Mouse (Mus musculus) heart, adult 2 months (tissue): ENCODE measurements at regions not wholly inside any gene's neighbourhood (a gene's known extent, or its start where the extent isn't known, plus 50 kb on each side); places are given as distances from the start of the nearest gene placed in this dataset.

Experiments used
- DNase-seq, 2 experiments: peaks; one replicate each; pipeline ENCODE4 v3.0.0; 2021
- H3K27ac ChIP-seq: fragments of 200-600 bp; 2 replicates; pipeline ENCODE4 v1.8.1; 2022
- H3K27me3 ChIP-seq: fragments of 200-500 bp; 2 replicates; pipeline ENCODE4 v1.6.1; 2012; ENCODE audit warnings: mild to moderate bottlenecking, low read length, inconsistent platforms, mixed read lengths; ENCODE audit not compliant: control insufficient read depth, insufficient read depth
- H3K36me3 ChIP-seq: fragments of 200-500 bp; 2 replicates; pipeline ENCODE4 v1.6.1; 2012; ENCODE audit warnings: low read length, inconsistent platforms; ENCODE audit not compliant: control insufficient read depth, insufficient read depth
- H3K4me1 ChIP-seq: fragments of 200-500 bp; 2 replicates; pipeline ENCODE4 v1.6.1; 2011; ENCODE audit warnings: low read length; ENCODE audit not compliant: control insufficient read depth, insufficient read depth
- H3K4me3 ChIP-seq: fragments of 200-600 bp; 2 replicates; pipeline ENCODE4 v1.8.1; 2022
- H3K79me2 ChIP-seq: fragments of 200-500 bp; replicated peaks from 2 replicates; pipeline ENCODE4 v1.6.1; 2012; ENCODE audit warnings: mild to moderate bottlenecking, inconsistent platforms, low read length, moderate library complexity, mixed read lengths; ENCODE audit not compliant: control insufficient read depth, insufficient read depth
- H3K9ac ChIP-seq: fragments of 200-500 bp; 2 replicates; pipeline ENCODE4 v1.6.1; 2012; ENCODE audit warnings: low read depth, mild to moderate bottlenecking, control low read depth, inconsistent platforms, low read length, mixed read lengths
- CTCF ChIP-seq: fragments of 200-600 bp; IDR thresholded peaks from 2 replicates; pipeline ENCODE4 v1.8.1; 2022; ENCODE audit warnings: antibody characterized with exemption, mild to moderate bottlenecking, moderate library complexity
- EP300 ChIP-seq: fragments of 200-500 bp; IDR thresholded peaks from 2 replicates; pipeline ENCODE4 v1.6.1; 2011; ENCODE audit warnings: low read depth, low read length, control low read depth; ENCODE audit not compliant: insufficient read depth
- POLR2A ChIP-seq: fragments of 200-500 bp; IDR thresholded peaks from 2 replicates; pipeline ENCODE4 v1.6.1; 2011; ENCODE audit warnings: mild to moderate bottlenecking, low read depth, low read length, control low read depth; ENCODE audit not compliant: insufficient read depth
- WGBS: fragments of 180-500 bp; shearing (Covaris S2); methylation state at CpG from one replicate; pipeline ENCODE4 v1.1.7; 2018; 5-methylcytosine and 5-hydroxymethylcytosine counted together
- intact Hi-C: fragments of 180-260 bp; cut with DNase I; formaldehyde crosslinking; loops from one replicate; pipeline ENCODE4 v1.15.1; 2025

DNA sequence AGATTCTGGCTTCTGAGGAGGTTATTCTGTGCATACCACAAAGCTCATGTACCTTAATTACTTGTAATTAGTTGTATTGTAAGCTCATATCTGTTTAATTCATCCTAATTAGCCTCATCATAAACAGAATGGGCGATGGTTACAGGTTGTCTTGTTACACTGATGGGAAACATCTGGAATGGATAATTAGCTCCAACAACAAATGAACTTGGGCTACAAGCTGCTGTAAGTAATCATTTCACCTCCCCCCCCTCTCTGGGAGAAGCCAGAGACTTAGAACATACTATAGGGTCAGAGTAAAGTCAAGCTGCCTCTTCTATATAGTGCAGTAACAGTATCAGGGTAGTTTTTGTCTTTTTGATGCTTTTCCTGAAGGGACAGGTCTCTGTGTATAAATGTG, 234.5 kb upstream of the Jmjd1c start:
- H3K36me3 ChIP-seq: no peaks in the 10 kb centered on the region
- 78% methylated on average over 1 of the region's 1 CpGs for WGBS
- H3K9ac ChIP-seq: no peak overlapping the region
- peaks cover 3% of the 10 kb centered on the region for H3K4me1 ChIP-seq
- no peak for TF ChIP-seq EP300
- no peak for TF ChIP-seq CTCF
- TF ChIP-seq POLR2A: no peak
- no peak overlapping the region for H3K4me3 ChIP-seq
- DNase-seq: no peak
- intact Hi-C loops: no loop called here
- no peaks in the 10 kb centered on the region for H3K27me3 ChIP-seq
- no peaks in the 10 kb centered on the region for H3K79me2 ChIP-seq
- no peak overlapping the region for H3K27ac ChIP-seq

DNA sequence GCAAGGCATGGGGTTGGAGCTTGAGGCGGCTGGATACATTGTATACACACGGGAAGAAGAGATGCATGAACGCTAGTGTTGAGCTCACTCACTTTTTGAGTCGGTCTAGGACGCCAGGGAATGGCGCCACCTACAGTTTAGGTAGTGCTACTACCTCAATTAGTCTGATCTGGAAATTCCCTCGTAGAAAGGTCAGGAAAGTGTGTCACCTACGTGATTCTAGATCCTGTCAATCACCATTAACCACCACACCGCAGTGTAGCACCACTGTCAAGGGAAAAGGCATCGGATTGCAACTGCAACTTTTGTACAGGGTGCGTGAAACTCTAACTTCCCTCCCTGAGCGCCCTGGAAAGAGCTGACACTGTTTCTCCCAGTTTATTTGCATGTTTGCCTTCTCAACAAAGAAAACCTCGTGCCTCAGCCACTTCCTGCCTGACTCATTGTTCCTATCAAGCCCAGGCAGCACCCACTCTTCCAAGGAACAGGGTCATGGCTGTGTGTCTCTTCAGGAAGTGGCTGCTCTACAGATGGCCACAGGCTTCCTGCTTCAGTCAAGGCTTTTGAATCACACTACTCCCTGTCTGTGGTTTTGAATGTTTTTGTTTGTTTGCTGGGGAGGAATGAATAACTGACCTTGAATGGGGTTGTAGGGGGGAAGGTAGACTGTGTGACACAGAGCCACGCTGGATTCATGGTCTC, 231.6 kb upstream of the Jmjd1c start:
- intact Hi-C loops: no loop called here
- TF ChIP-seq EP300: peak; percentile 75
- no peak for TF ChIP-seq POLR2A
- peak; percentile 67 for TF ChIP-seq CTCF

DNA sequence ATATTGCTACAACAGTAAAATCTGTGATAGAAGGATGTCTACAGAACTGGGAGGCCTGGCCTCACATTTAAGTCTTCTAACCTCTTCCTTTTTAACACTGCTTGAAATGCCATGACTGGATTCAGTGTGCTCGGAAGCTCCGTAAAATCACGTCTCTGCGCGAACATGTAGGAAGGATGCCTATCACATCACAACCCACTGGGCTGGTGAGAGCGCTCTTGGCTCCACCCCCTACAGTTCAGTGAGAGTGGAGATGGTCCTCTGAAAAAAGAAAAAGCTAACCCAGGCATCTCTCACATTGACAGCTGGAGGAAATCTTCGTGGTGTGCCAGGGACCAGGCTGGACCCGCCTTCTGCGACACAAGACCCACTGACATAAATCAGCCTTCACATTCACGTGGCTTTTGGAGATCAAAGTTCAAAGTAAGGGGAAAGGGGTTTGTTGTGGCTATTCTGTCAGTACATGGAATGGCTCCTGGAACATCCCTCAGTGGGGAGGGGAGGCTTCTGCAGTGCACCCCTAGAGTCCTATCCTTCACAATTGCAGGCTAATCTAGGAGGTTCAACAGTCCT, 230.8 kb upstream of the Jmjd1c start:
- Histone ChIP-seq H3K36me3 (no peaks in the 10 kb centered on the region), H3K27me3 (no peaks in the 10 kb centered on the region), H3K4me3 (no peak overlapping the region), H3K9ac (no peak overlapping the region), H3K27ac (peak overlapping the region; percentile 30), H3K79me2 (no peaks in the 10 kb centered on the region), H3K4me1 (peaks cover 3% of the 10 kb centered on the region)
- intact Hi-C loops: no loop called here
- DNase-seq: no peak
- 70% methylated on average over 10 of the region's 10 CpGs for WGBS
- TF ChIP-seq EP300 (no peak), CTCF (no peak), POLR2A (no peak)

More for the DNA sequence above, 231.6 kb upstream of the Jmjd1c start:
- 41% methylated on average over 14 of the region's 14 CpGs for WGBS
- no peaks in the 10 kb centered on the region for H3K79me2 ChIP-seq
- peaks cover 3% of the 10 kb centered on the region for H3K4me1 ChIP-seq
- H3K36me3 ChIP-seq: no peaks in the 10 kb centered on the region
- no peaks in the 10 kb centered on the region for H3K27me3 ChIP-seq
- DNase-seq: peak; percentile 37 to 78
- no peak overlapping the region for H3K9ac ChIP-seq
- H3K4me3 ChIP-seq: no peak overlapping the region
- H3K27ac ChIP-seq: peak overlapping the region; percentile 30

DNA sequence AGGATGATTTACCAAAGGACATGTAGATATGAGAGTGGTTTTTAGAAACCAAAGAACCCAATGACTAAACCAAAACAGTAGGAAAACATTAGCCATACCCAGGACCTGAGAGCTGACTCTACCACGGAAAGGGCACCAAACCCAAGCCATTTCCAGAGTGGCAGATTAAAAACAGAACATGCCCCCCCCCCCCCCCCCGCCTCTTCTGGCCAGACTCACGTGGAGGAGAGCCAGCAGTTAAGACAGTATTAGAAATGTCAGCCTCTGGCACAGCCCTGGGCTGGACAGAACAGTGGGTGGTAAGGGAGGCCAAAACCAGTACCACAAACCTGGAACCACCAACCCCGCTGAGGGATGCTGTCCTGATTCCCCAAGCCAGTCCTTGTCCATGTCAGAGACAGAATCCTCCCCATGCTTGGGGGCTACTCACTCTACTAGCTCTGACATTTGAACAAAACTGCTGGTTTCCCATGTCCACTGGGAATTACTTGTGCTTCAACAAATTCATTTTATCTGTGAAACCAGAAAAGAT, 224.7 kb upstream of the Jmjd1c start:
- H3K36me3 ChIP-seq: no peaks in the 10 kb centered on the region
- no peaks in the 10 kb centered on the region for H3K79me2 ChIP-seq
- no peaks in the 10 kb centered on the region for H3K27me3 ChIP-seq
- WGBS: 39% methylated on average over 4 of the region's 4 CpGs
- H3K4me1 ChIP-seq: no peaks in the 10 kb centered on the region
- intact Hi-C loops: no loop called here
- peak overlapping the region; percentile 36 for H3K27ac ChIP-seq
- no peak for TF ChIP-seq EP300
- no peak for TF ChIP-seq POLR2A
- TF ChIP-seq CTCF: no peak
- DNase-seq: peak; percentile 32 to 38
- H3K9ac ChIP-seq: no peak overlapping the region
- H3K4me3 ChIP-seq: no peak overlapping the region

DNA sequence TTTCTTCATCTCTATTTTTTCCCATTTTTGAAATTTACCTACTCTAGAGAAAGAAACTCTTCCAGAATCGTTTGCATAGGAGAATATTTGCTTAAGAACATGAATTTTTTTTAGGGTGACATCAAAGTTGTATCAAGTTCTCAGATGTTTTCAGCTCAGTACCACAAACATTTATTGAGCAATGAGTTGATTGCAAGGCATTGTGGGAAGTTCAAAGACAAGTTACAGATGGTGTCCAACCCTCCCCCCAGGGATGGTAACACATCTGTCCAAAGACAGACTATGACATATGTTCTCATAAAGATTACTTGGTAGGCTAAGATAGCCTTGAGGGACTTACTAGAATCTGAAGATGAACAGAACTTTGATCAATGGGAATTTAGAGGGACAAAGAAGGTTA, 224.3 kb upstream of the Jmjd1c start:
- Histone ChIP-seq H3K27ac (peak overlapping the region; percentile 21; the same call in 1 of the 2 replicates), H3K9ac (no peak overlapping the region), H3K79me2 (no peaks in the 10 kb centered on the region), H3K27me3 (no peaks in the 10 kb centered on the region), H3K4me3 (no peak overlapping the region), H3K36me3 (no peaks in the 10 kb centered on the region), H3K4me1 (no peaks in the 10 kb centered on the region)
- intact Hi-C loops: no loop called here
- DNase-seq: peak in 1 of 2 experiments; percentile 22
- no peak for TF ChIP-seq CTCF
- TF ChIP-seq POLR2A: no peak
- TF ChIP-seq EP300: no peak
- 66% methylated on average over 1 of the region's 1 CpGs for WGBS

DNA sequence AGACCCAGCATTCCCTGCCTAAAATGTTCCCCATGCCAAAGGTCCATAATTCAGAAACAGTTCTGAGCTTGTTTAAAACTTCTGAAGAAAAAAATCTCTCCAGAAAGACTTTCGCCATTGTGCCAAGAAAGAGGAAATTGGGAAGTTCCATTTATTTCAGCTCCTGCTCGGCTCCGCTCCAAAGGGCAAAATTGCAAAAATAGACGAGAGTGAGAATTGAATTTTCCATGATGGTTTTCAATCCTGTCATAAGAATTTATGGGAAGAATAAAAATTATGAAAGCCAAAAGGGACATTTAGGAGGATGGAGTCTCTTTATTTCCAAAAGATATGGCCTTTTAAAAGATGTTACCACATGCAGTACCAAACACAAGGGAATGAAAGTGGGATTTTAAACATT, 222.5 kb upstream of the Jmjd1c start:
- peak; percentile 19 to 32 for DNase-seq
- TF ChIP-seq POLR2A: no peak
- no peak for TF ChIP-seq CTCF
- TF ChIP-seq EP300: no peak
- Histone ChIP-seq H3K4me3 (no peak overlapping the region), H3K9ac (no peak overlapping the region), H3K36me3 (no peaks in the 10 kb centered on the region), H3K4me1 (no peaks in the 10 kb centered on the region), H3K27me3 (no peaks in the 10 kb centered on the region), H3K79me2 (no peaks in the 10 kb centered on the region), H3K27ac (no peak overlapping the region)
- WGBS: 64% methylated on average over 4 of the region's 4 CpGs
- intact Hi-C loops: no loop called here
